Comparison of ENCODE assay signal across 9 mouse cellular contexts in the genomic region with DNA sequence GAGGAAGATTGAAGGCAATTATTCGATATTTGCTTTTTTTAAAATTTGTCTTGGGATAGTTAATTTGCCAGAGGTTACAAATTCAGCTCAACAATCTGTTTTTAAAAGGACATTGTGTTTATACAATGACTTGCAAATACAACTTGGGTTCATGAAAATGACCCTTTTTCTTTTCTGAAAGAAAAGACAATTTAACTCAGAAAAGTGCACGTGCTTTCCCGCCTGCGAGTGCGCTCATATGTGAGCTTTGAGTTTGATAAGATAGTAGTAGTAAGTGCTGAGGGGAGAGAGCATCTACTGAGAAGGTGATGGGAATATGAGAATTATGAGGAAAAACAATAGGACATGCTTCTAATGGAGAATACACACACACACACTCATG. TPM values are rescaled to one million over a fixed set of nuclear protein-coding genes. Genes with fewer than 3 reads are reported as not detected.
DNase-seq lines count a peak whose midpoint lies in the region; ATAC-seq lines count a peak whose summit lies in the region.
"Had no signal": no experiment of that assay in that cellular context is flagged by ENCODE, and none has a peak within 500 bp of the region (broad histone marks: within the 10 kb centered on the region; RNA-seq: fewer than 3 reads in every experiment).

No protein-coding gene starts in this region.

- peaks cover 5% of the 10 kb centered on the region; the same call in 1 of the 2 replicates for H3K9me3 ChIP-seq in heart, embryonic 14.5 days (ENCODE audit: control insufficient read depth, low read length)
- H3K9me3 ChIP-seq in hindbrain, embryonic 15.5 days = 0 out of 2 replicates have a peak, but pooled peaks cover 4% of the 10 kb centered on the region
- H3K9me3 ChIP-seq in midbrain, embryonic 13.5 days = peaks cover 3% of the 10 kb centered on the region; the same call in 1 of the 2 replicates

- H3K4me3 ChIP-seq in heart, embryonic 14.5 days (ENCODE audit: control insufficient read depth in 1 of 2, insufficient read depth in 1 of 2, low read depth in 1 of 2, low read length in 2 of 2) = peak overlapping the region in 1 of 2 experiments; percentile 52; a peak in 2 of 4 replicates
- peak overlapping the region; percentile 45 for H3K4me3 ChIP-seq in hindbrain, embryonic 15.5 days
- peak overlapping the region; percentile 44 for H3K4me3 ChIP-seq in midbrain, embryonic 13.5 days (replicated peaks)

- H3K9ac ChIP-seq in heart, embryonic 14.5 days (ENCODE audit: low read length) = peak overlapping the region; percentile 74; the same call in 1 of the 2 replicates
- H3K9ac ChIP-seq in hindbrain, embryonic 15.5 days = no peak overlapping the region
- no peak overlapping the region for H3K9ac ChIP-seq in midbrain, embryonic 13.5 days (replicated peaks)

- ATAC-seq in heart, embryonic 14.5 days (ENCODE audit: insufficient number of reproducible peaks, insufficient read depth, low FRiP score, low read depth) = no peak
- no peak for ATAC-seq in hindbrain, embryonic 15.5 days (ENCODE audit: low FRiP score, low read depth)
- ATAC-seq in midbrain, embryonic 13.5 days = no peak
- no peak for ATAC-seq in granulocyte monocyte progenitor cell, adult 5-6 weeks (replicated peaks; ENCODE audit: poor library complexity, severe bottlenecking)

- peak overlapping the region; percentile 89 for H3K4me2 ChIP-seq in heart, embryonic 14.5 days (ENCODE audit: low read length)
- H3K4me2 ChIP-seq in hindbrain, embryonic 15.5 days = peak overlapping the region; percentile 79
- H3K4me2 ChIP-seq in midbrain, embryonic 13.5 days (replicated peaks) = peak overlapping the region; percentile 69

- DNase-seq in heart, postnatal 36 days = no peak
- DNase-seq in MEL-GATA-1-ER (ENCODE audit: extremely low read depth, low read depth) = peak; percentile 11
- DNase-seq in frontal cortex, postnatal 14 days (ENCODE audit: low spot score in 2 of 2) = no peak
- DNase-seq in kidney, adult 18-20 months = no peak
- DNase-seq: thymus, adult 18-20 months had no signal

- no peaks in the 10 kb centered on the region for H3K27me3 ChIP-seq in heart, embryonic 14.5 days (ENCODE audit: control insufficient read depth, insufficient read depth, low read length)
- no peaks in the 10 kb centered on the region for H3K27me3 ChIP-seq in hindbrain, embryonic 15.5 days
- no peaks in the 10 kb centered on the region for H3K27me3 ChIP-seq in midbrain, embryonic 13.5 days

- H3K36me3 ChIP-seq in heart, embryonic 14.5 days (ENCODE audit: control insufficient read depth, insufficient read depth, low read length) = no peaks in the 10 kb centered on the region
- H3K36me3 ChIP-seq in hindbrain, embryonic 15.5 days = no peaks in the 10 kb centered on the region
- no peaks in the 10 kb centered on the region for H3K36me3 ChIP-seq in midbrain, embryonic 13.5 days

- peaks cover 0 to 3% of the 10 kb centered on the region in 2 experiments; a peak in 1 of 4 replicates for H3K4me1 ChIP-seq in heart, embryonic 14.5 days (ENCODE audit: control insufficient read depth in 2 of 2, insufficient read depth in 2 of 2, low read length in 2 of 2)
- peaks cover 10% of the 10 kb centered on the region; the same call in 1 of the 2 replicates for H3K4me1 ChIP-seq in hindbrain, embryonic 15.5 days (replicated peaks)
- peaks cover 9% of the 10 kb centered on the region for H3K4me1 ChIP-seq in midbrain, embryonic 13.5 days (replicated peaks)

- WGBS in heart, embryonic 14.5 days = 70% methylated on average over 5 of the region's 5 CpGs
- 83% methylated on average over 5 of the region's 5 CpGs for WGBS in hindbrain, embryonic 15.5 days
- 80% methylated on average over 5 of the region's 5 CpGs for WGBS in midbrain, embryonic 13.5 days

- intact Hi-C loops in heart, postnatal 36 days (cut with DNase I) = loop anchor here (2.0 to 10.0 kb wide), 3 partner anchors 88 to 562 kb away; a partner anchor contains a TSS

- H3K27ac ChIP-seq in heart, embryonic 14.5 days (replicated peaks in 1 of 2; ENCODE audit: control insufficient read depth in 1 of 2, insufficient read depth in 1 of 2, low read depth in 2 of 2, low read length in 2 of 2) = no peak overlapping the region
- no peak overlapping the region for H3K27ac ChIP-seq in hindbrain, embryonic 15.5 days (replicated peaks)
- no peak overlapping the region for H3K27ac ChIP-seq in midbrain, embryonic 13.5 days

RNA-seq across cellular contexts. Expression of a gene that starts 1.1 kb away (rescaled TPM):
- polyA plus RNA-seq in heart, embryonic 14.5 days (2014; fragmentation: Nextera tagmentation; extraction: Ambion mirVana) = 2.2 and 3.1 TPM in 2 replicates
- total RNA-seq in heart, postnatal 36 days (2021) = 1 to 10 TPM; 1.9 to 2.1 TPM
- polyA plus RNA-seq in hindbrain, embryonic 15.5 days (2015; fragmentation: Nextera tagmentation; extraction: Ambion mirVana) = 1.9 and 3.1 TPM in 2 replicates
- polyA plus RNA-seq in midbrain, embryonic 13.5 days (2015; fragmentation: Nextera tagmentation; extraction: Ambion mirVana) = 3.7 and 3.8 TPM in 2 replicates
- total RNA-seq in granulocyte monocyte progenitor cell, adult 5-6 weeks (2014; fragmentation: Nextera tagmentation) = 0.99 and 2.8 TPM in 2 replicates
- total RNA-seq in granulocyte monocyte progenitor cell, adult 5-6 weeks (2017) = 2.7 and 6.5 TPM in 2 replicates
